In genomic region chr8:70787941-70788667, GRCm38 (mm10) we compare ENCODE assay signal across 9 mouse cellular contexts. TPM values are rescaled to one million over a fixed set of nuclear protein-coding genes. Genes with fewer than 3 reads are reported as not detected.
DNase-seq lines count a peak whose midpoint lies in the region; ATAC-seq and TF ChIP-seq lines count a peak whose summit lies in the region.
"Had no signal": no experiment of that assay in that cellular context is flagged by ENCODE, and none has a peak within 500 bp of the region (broad histone marks: within the 10 kb centered on the region; RNA-seq: fewer than 3 reads in every experiment).

No protein-coding gene starts in this region.

- no peak for DNase-seq in left cerebral cortex, adult 2 months (ENCODE audit: extremely low spot score in 1 of 2, low spot score in 2 of 2)
- no peak for DNase-seq in left cerebral cortex, adult 9 months (ENCODE audit: low spot score in 2 of 2)
- peak; percentile 87 for DNase-seq in embryonic facial prominence, embryonic 10.5 days (ENCODE audit: low spot score)
- peak; percentile 78 to 84 for DNase-seq in kidney, postnatal 4 days
- DNase-seq in thymus, postnatal 10 days (ENCODE audit: low spot score in 2 of 2) = no peak
- no peak for DNase-seq in right cerebral cortex, postnatal 25 days
- no peak for DNase-seq in urinary bladder, adult 2 months (ENCODE audit: low spot score)

- peak overlapping the region; percentile 32; the same call in 1 of the 2 replicates for H3K27ac ChIP-seq in left cerebral cortex, adult 2 months
- 0 out of 2 replicates have a peak overlapping the region, but pooled peaks have one; percentile 2 for H3K27ac ChIP-seq in embryonic facial prominence, embryonic 10.5 days (replicated peaks)
- H3K27ac ChIP-seq in midbrain, embryonic 16.5 days (ENCODE audit: low read length) = no peak overlapping the region

- 9% methylated on average over 30 of the region's 30 CpGs for WGBS in embryonic facial prominence, embryonic 10.5 days
- 20% methylated on average over 30 of the region's 30 CpGs for WGBS in midbrain, embryonic 16.5 days

- peak overlapping the region; percentile 6; the same call in 1 of the 2 replicates for H3K9ac ChIP-seq in midbrain, embryonic 16.5 days (ENCODE audit: low read depth, low read length)

- no peaks in the 10 kb centered on the region for H3K9me3 ChIP-seq in embryonic facial prominence, embryonic 10.5 days
- no peaks in the 10 kb centered on the region for H3K9me3 ChIP-seq in midbrain, embryonic 16.5 days (replicated peaks; ENCODE audit: control insufficient read depth, low read length, poor library complexity, severe bottlenecking)

- no peak overlapping the region for H3K4me2 ChIP-seq in midbrain, embryonic 16.5 days (ENCODE audit: low read length)

- no peak for ATAC-seq in midbrain, embryonic 16.5 days

- H3K4me3 ChIP-seq in left cerebral cortex, adult 2 months = no peak overlapping the region
- peak overlapping the region; percentile 46 for H3K4me3 ChIP-seq in embryonic facial prominence, embryonic 10.5 days
- H3K4me3 ChIP-seq in midbrain, embryonic 16.5 days (ENCODE audit: low read depth, low read length) = no peak overlapping the region; the same call in 1 of the 2 replicates

- no peak for TF ChIP-seq CTCF in left cerebral cortex, adult 2 months (IDR thresholded peaks at IDR 0.05)

- intact Hi-C loops in left cerebral cortex, adult 2 months (cut with DNase I) = no loop called here

- H3K27me3 ChIP-seq in embryonic facial prominence, embryonic 10.5 days (replicated peaks; ENCODE audit: low read depth, poor library complexity, severe bottlenecking) = peaks cover 34% of the 10 kb centered on the region
- no peaks in the 10 kb centered on the region for H3K27me3 ChIP-seq in midbrain, embryonic 16.5 days (ENCODE audit: control insufficient read depth, insufficient read depth, low read depth, low read length)

- H3K36me3 ChIP-seq in embryonic facial prominence, embryonic 10.5 days (replicated peaks) = peaks cover 67% of the 10 kb centered on the region
- H3K36me3 ChIP-seq in midbrain, embryonic 16.5 days (ENCODE audit: control insufficient read depth, insufficient read depth, low read length) = peaks cover 30% of the 10 kb centered on the region

- peaks cover 61% of the 10 kb centered on the region for H3K4me1 ChIP-seq in embryonic facial prominence, embryonic 10.5 days
- peaks cover 17% of the 10 kb centered on the region for H3K4me1 ChIP-seq in midbrain, embryonic 16.5 days (ENCODE audit: control insufficient read depth, insufficient read depth, low read length)

RNA-seq across cellular contexts. Expression of gene Pik3r2, which starts 11.6 kb away (rescaled TPM):
- total RNA-seq in left cerebral cortex, adult 2 months (2021) = 100 to 1,000 TPM; 159 to 160 TPM
- polyA plus RNA-seq in embryonic facial prominence, embryonic 10.5 days (2016; fragmentation: Nextera tagmentation; extraction: Ambion mirVana) = 79.2 and 79.8 TPM in 2 replicates
- 107 and 112 TPM in 2 replicates for polyA plus RNA-seq in midbrain, embryonic 16.5 days (2015; fragmentation: Nextera tagmentation; extraction: Ambion mirVana)
- 57.3 and 66.0 TPM in 2 replicates for polyA plus RNA-seq in urinary bladder, adult 2 months (2012; rRNA removed)

RNA-seq across cellular contexts. Expression of gene Mast3, which starts 16.8 kb away (rescaled TPM):
- total RNA-seq in left cerebral cortex, adult 2 months (2021) = 100 to 1,000 TPM; 369 to 386 TPM
- 12.4 and 13.9 TPM in 2 replicates for polyA plus RNA-seq in embryonic facial prominence, embryonic 10.5 days (2016; fragmentation: Nextera tagmentation; extraction: Ambion mirVana)
- 21.1 and 23.2 TPM in 2 replicates for polyA plus RNA-seq in midbrain, embryonic 16.5 days (2015; fragmentation: Nextera tagmentation; extraction: Ambion mirVana)
- polyA plus RNA-seq in urinary bladder, adult 2 months (2012; rRNA removed) = 19.5 and 19.7 TPM in 2 replicates

RNA-seq across cellular contexts. Expression of gene Il12rb1, which starts 20.1 kb away (rescaled TPM):
- under 1 TPM; 0.77 to 0.82 TPM for total RNA-seq in left cerebral cortex, adult 2 months (2021)
- not detected in 2 replicates for polyA plus RNA-seq in embryonic facial prominence, embryonic 10.5 days (2016; fragmentation: Nextera tagmentation; extraction: Ambion mirVana)
- 0.08 and 0.19 TPM in 2 replicates for polyA plus RNA-seq in midbrain, embryonic 16.5 days (2015; fragmentation: Nextera tagmentation; extraction: Ambion mirVana)
- polyA plus RNA-seq in urinary bladder, adult 2 months (2012; rRNA removed) = 0.58 and 0.94 TPM in 2 replicates
- polyA plus RNA-seq: heart, postnatal 0 days had no signal

RNA-seq across cellular contexts. Expression of gene Mpv17l2, which starts 27.4 kb away (rescaled TPM):
- total RNA-seq in left cerebral cortex, adult 2 months (2021) = 10 to 100 TPM; 33.3 to 35.7 TPM
- 28.2 and 34.5 TPM in 2 replicates for polyA plus RNA-seq in embryonic facial prominence, embryonic 10.5 days (2016; fragmentation: Nextera tagmentation; extraction: Ambion mirVana)
- polyA plus RNA-seq in midbrain, embryonic 16.5 days (2015; fragmentation: Nextera tagmentation; extraction: Ambion mirVana) = 34.8 and 35.7 TPM in 2 replicates
- polyA plus RNA-seq in urinary bladder, adult 2 months (2012; rRNA removed) = 38.2 and 41.9 TPM in 2 replicates

RNA-seq across cellular contexts. Expression of gene Rab3a, which starts 33.6 kb away (rescaled TPM):
- 100 to 1,000 TPM; 808 to 835 TPM for total RNA-seq in left cerebral cortex, adult 2 months (2021)
- 13.6 and 16.2 TPM in 2 replicates for polyA plus RNA-seq in embryonic facial prominence, embryonic 10.5 days (2016; fragmentation: Nextera tagmentation; extraction: Ambion mirVana)
- 477 and 573 TPM in 2 replicates for polyA plus RNA-seq in midbrain, embryonic 16.5 days (2015; fragmentation: Nextera tagmentation; extraction: Ambion mirVana)
- 34.1 and 35.3 TPM in 2 replicates for polyA plus RNA-seq in urinary bladder, adult 2 months (2012; rRNA removed)

Comparison
In these comparisons a context has a peak if more than half of its experiments do, and no peak if none do; other contexts are left out.
1. DNase-seq: peak in embryonic facial prominence, embryonic 10.5 days (single experiment) and kidney, postnatal 4 days (2 of 2); none in left cerebral cortex, adult 2 months (0 of 2), left cerebral cortex, adult 9 months (0 of 2), thymus, postnatal 10 days (0 of 2), right cerebral cortex, postnatal 25 days (single experiment) and urinary bladder, adult 2 months (single experiment).